Mouse (Mus musculus): ENCODE measurements around the gene Rps29.

DNA sequence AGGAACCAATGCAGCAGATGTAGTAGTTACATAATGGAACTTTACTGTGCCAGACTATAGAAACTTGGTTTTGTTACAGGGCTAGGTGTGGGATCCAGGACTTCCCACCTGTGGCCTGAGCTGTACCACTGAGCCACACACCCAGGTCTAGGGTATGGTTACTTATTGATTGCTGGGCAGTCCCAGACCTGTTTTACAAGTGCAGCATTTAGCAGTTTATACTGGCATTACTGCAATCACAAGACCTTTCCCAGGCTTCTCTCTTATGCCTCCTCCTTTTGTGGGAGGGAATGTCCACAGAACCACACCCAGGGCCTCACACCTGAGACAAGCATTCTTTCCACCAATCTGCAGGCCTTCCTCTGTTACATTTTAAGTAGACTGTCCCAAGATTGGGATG is 40.0 kb upstream of the Rps29 start:
- TF ChIP-seq CTCF (IDR thresholded peaks at IDR 0.05; ENCODE audit: low read depth) (no peak), EP300 (IDR thresholded peaks at IDR 0.05; ENCODE audit: low read depth) (no peak)
